Mouse (Mus musculus) gastrocnemius, adult 8-10 months (tissue): Measurements from ENCODE around the gene Tex2. TPM values are rescaled to one million over a fixed set of nuclear protein-coding genes. Genes with fewer than 3 reads are reported as not detected.
"Not testable (repeated sequence)": the region's sequence is repeated elsewhere in the genome, so short reads cannot be mapped to it uniquely, and the experiment has no call there.

Source experiments
- DNase-seq, 2 experiments: peaks; one replicate each; pipeline ENCODE4 v3.0.0; 2022; ENCODE audit warnings: low spot score in 2 of 2
- total RNA-seq, 4 experiments: library from RNA; stranded (reverse); gene quantifications; 2 replicates each; pipeline ENCODE4 v1.2.4; 2022

Tex2 gene
- total RNA-seq, 4 experiments from 2014 or later, result 62.9 to 78.3 (median 68.0) TPM

GRCm38 (mm10) chr11:106511236-106512005 is 101.8 kb downstream of the Tex2 start:
- no peak for DNase-seq

GRCm38 (mm10) chr11:106507638-106508037 is 105.6 kb downstream of the Tex2 start:
- DNase-seq, result no peak

GRCm38 (mm10) chr11:106506211-106506610 is 107.0 kb downstream of the Tex2 start:
- DNase-seq, result no peak

GRCm38 (mm10) chr11:106504129-106504528 is 109.1 kb downstream of the Tex2 start:
- no peak for DNase-seq

- DNase-seq, result no peak
These were observed 109.9 kb downstream of the Tex2 start for GRCm38 (mm10) chr11:106503425-106503717.

- no peak for DNase-seq
These were observed 110.4 kb downstream of the Tex2 start for GRCm38 (mm10) chr11:106502631-106503424.

GRCm38 (mm10) chr11:106502159-106502505 is 111.1 kb downstream of the Tex2 start:
- DNase-seq, result no peak

GRCm38 (mm10) chr11:106501308-106502158 is 111.7 kb downstream of the Tex2 start:
- peak; percentile 51 to 54 for DNase-seq

- DNase-seq, result peak; percentile 91 to 95
These were observed 112.6 kb downstream of the Tex2 start for GRCm38 (mm10) chr11:106500393-106501307.

- DNase-seq, result no peak
These were observed 114.4 kb downstream of the Tex2 start for GRCm38 (mm10) chr11:106498739-106499379.

GRCm38 (mm10) chr11:106497926-106498325 is 115.3 kb downstream of the Tex2 start:
- no peak for DNase-seq

GRCm38 (mm10) chr11:106497009-106497408 is 116.2 kb downstream of the Tex2 start:
- DNase-seq, result not testable (repeated sequence)

GRCm38 (mm10) chr11:106492984-106493669 is 120.1 kb downstream of the Tex2 start:
- no peak for DNase-seq

- DNase-seq, result peak; percentile 28 to 46
These were observed 121.8 kb downstream of the Tex2 start for GRCm38 (mm10) chr11:106491393-106491792.

- not testable (repeated sequence) for DNase-seq
These were observed 122.6 kb downstream of the Tex2 start for GRCm38 (mm10) chr11:106490600-106490999.

- DNase-seq, result no peak
These were observed 123.2 kb downstream of the Tex2 start for GRCm38 (mm10) chr11:106490057-106490456.

GRCm38 (mm10) chr11:106489036-106489693 is 124.1 kb downstream of the Tex2 start:
- DNase-seq, result no peak

GRCm38 (mm10) chr11:106488126-106488561 is 125.1 kb downstream of the Tex2 start:
- DNase-seq, result no peak

- DNase-seq, result peak; percentile 93 to 94
These were observed 125.5 kb downstream of the Tex2 start, which contains the start of gene Ern1 for GRCm38 (mm10) chr11:106487733-106488115. Gene Ern1 (minus strand): TSS chr11:106487852.
